Mouse (Mus musculus) cerebellum, adult 2 months (tissue): ENCODE measurements at regions not wholly inside any gene's neighbourhood (a gene's known extent, or its start where the extent isn't known, plus 50 kb on each side); places are given as distances from the start of the nearest gene placed in this dataset.
"Not testable (repeated sequence)": the region's sequence is repeated elsewhere in the genome, so short reads cannot be mapped to it uniquely, and the experiment has no call there.

Source experiments
- DNase-seq, 2 experiments: peaks; one replicate each; pipeline ENCODE4 v3.0.0; 2021
- H3K27ac ChIP-seq: fragments of 200-500 bp; 2 replicates; pipeline ENCODE4 v1.5.1; 2012; ENCODE audit warnings: low read length, control low read depth, inconsistent platforms; ENCODE audit not compliant: insufficient read depth
- H3K27me3 ChIP-seq: fragments of 200-500 bp; 2 replicates; pipeline ENCODE4 v1.6.1; 2012; ENCODE audit warnings: inconsistent platforms, mild to moderate bottlenecking, low read length, moderate library complexity; ENCODE audit not compliant: control insufficient read depth, insufficient read depth
- H3K4me1 ChIP-seq: fragments of 200-500 bp; 2 replicates; pipeline ENCODE4 v1.6.1; 2011; ENCODE audit warnings: low read length; ENCODE audit not compliant: control insufficient read depth, insufficient read depth
- H3K4me3 ChIP-seq: fragments of 200-500 bp; replicated peaks from 2 replicates; pipeline ENCODE3; 2011; ENCODE audit warnings: mild to moderate bottlenecking, low read depth, low read length, control low read depth; ENCODE audit not compliant: insufficient read depth
- CTCF ChIP-seq: fragments of 200-500 bp; IDR thresholded peaks from 2 replicates; pipeline ENCODE4 v1.5.1; 2011; ENCODE audit warnings: low read depth, mild to moderate bottlenecking, control low read depth, low read length, moderate library complexity, borderline replicate concordance; ENCODE audit not compliant: insufficient read depth
- POLR2A ChIP-seq: fragments of 200-500 bp; IDR thresholded peaks from 2 replicates; pipeline ENCODE4 v1.6.1; 2011; ENCODE audit warnings: low read length, control low read depth, borderline replicate concordance; ENCODE audit not compliant: insufficient read depth
- WGBS: fragments of 180-500 bp; shearing (Covaris S2); methylation state at CpG from one replicate; pipeline ENCODE4 v1.1.7; 2018; 5-methylcytosine and 5-hydroxymethylcytosine counted together

- 65% methylated on average over 4 of the region's 4 CpGs for WGBS
- TF ChIP-seq POLR2A (no peak), CTCF (no peak)
- DNase-seq: no peak
- Histone ChIP-seq H3K27ac (no peak overlapping the region), H3K27me3 (no peaks in the 10 kb centered on the region), H3K4me1 (no peaks in the 10 kb centered on the region), H3K4me3 (no peak overlapping the region)
These were observed 611.2 kb downstream of the 5730507C01Rik start for GRCm38 (mm10) chr12:19125541-19125940.

- TF ChIP-seq POLR2A (no peak), CTCF (no peak)
- Histone ChIP-seq H3K27ac (no peak overlapping the region), H3K27me3 (no peaks in the 10 kb centered on the region), H3K4me1 (no peaks in the 10 kb centered on the region), H3K4me3 (no peak overlapping the region)
- WGBS: 29% methylated on average over 42 of the region's 43 CpGs
- no peak for DNase-seq
These were observed 661.3 kb downstream of the 5730507C01Rik start for GRCm38 (mm10) chr12:19175631-19176030.

GRCm38 (mm10) chr12:19192396-19192795 lies 678.1 kb downstream of the 5730507C01Rik start:
- TF ChIP-seq CTCF (no peak), POLR2A (no peak)
- no peak for DNase-seq
- Histone ChIP-seq H3K4me3 (no peak overlapping the region), H3K4me1 (no peaks in the 10 kb centered on the region), H3K27ac (no peak overlapping the region), H3K27me3 (no peaks in the 10 kb centered on the region)
- WGBS: 89% methylated on average over 5 of the region's 5 CpGs

- not testable (repeated sequence) for H3K4me1 ChIP-seq, H3K27ac ChIP-seq, H3K4me3 ChIP-seq, DNase-seq, H3K27me3 ChIP-seq
- 73% methylated on average over 3 of the region's 3 CpGs for WGBS
These were observed 678.7 kb downstream of the 5730507C01Rik start for GRCm38 (mm10) chr12:19193041-19193440.

GRCm38 (mm10) chr12:19223996-19224395 lies 709.7 kb downstream of the 5730507C01Rik start:
- not testable (repeated sequence) for DNase-seq, H3K4me1 ChIP-seq, H3K4me3 ChIP-seq, H3K27ac ChIP-seq, H3K27me3 ChIP-seq
- 85% methylated on average over 1 of the region's 1 CpGs for WGBS

- H3K4me1 ChIP-seq, H3K27ac ChIP-seq, H3K4me3 ChIP-seq, H3K27me3 ChIP-seq: not testable (repeated sequence)
- DNase-seq: peak; percentile 14 to 30
- WGBS: 95% methylated on average over 23 of the region's 23 CpGs
These were observed 707.6 kb upstream of the Gm21863 start for GRCm38 (mm10) chr12:19246731-19247130.

GRCm38 (mm10) chr12:19288271-19288890 lies 665.9 kb upstream of the Gm21863 start:
- WGBS: 16% methylated on average over 66 of the region's 75 CpGs
- not testable (repeated sequence) for H3K27ac ChIP-seq, H3K4me1 ChIP-seq, H3K4me3 ChIP-seq, H3K27me3 ChIP-seq
- DNase-seq: peak in 1 of 2 experiments; percentile 1

GRCm38 (mm10) chr12:19289038-19289437 lies 665.3 kb upstream of the Gm21863 start:
- H3K27ac ChIP-seq, DNase-seq, H3K27me3 ChIP-seq, H3K4me3 ChIP-seq, H3K4me1 ChIP-seq: not testable (repeated sequence)
- 47% methylated on average over 18 of the region's 18 CpGs for WGBS

- DNase-seq, H3K27ac ChIP-seq, H3K4me1 ChIP-seq, H3K27me3 ChIP-seq, H3K4me3 ChIP-seq: not testable (repeated sequence)
- WGBS: 70% methylated on average over 3 of the region's 3 CpGs
These were observed 662.1 kb upstream of the Gm21863 start for GRCm38 (mm10) chr12:19292068-19292770.
